Mouse (Mus musculus): ENCODE measurements around the gene Gorab. TPM values are rescaled to one million over a fixed set of nuclear protein-coding genes. Genes with fewer than 3 reads are reported as not detected.

Gorab gene
- total RNA-seq, 2 experiments from 2014 or later: 2.2 to 2.4 TPM

DNA sequence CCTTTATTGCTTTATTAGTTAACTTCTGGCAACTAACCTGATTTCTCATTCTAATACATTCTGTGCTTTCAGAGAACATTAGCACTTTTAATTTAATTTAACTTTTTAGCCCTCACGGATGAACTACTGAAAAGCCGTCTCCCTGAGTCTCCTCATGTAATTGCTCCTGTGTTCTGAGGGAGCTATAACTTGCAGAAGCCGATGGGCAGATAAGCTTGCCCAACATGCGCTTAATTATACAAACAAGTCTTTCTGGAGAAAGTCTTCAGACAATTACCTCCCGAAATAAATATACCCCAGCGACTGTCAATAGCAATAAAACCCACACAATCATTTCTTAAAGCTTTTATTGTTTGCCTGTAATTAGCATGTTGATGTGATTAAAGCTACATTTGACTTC is 45.7 kb downstream of the Gorab start:
- no peak for DNase-seq (ENCODE audit: low spot score)

DNA sequence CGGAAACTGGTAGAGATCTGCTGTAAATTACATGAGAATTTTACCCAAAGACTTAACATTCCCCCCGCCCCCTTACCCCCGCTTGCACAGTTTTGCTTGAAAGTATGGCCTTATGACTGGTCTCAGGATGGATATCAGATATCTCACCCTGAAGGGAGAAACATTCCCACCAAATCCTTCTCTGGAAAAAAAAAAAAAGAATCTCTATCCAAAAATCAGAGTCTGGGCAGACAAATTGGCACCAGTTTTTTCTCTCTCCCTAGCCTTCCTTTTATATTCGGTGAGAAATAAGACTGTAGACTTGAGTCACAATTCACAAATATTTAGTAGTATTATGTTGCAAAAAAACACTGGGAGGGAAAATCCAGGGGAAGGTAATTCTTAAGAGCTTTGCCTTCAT is 47.3 kb downstream of the Gorab start:
- DNase-seq (ENCODE audit: low spot score): no peak

- DNase-seq (ENCODE audit: low spot score): no peak
Observed at GRCm38 (mm10) chr1:163355626-163356156, 47.8 kb downstream of the Gorab start.

GRCm38 (mm10) chr1:163350988-163351387 is 52.5 kb downstream of the Gorab start:
- no peak for DNase-seq (ENCODE audit: low spot score)

DNA sequence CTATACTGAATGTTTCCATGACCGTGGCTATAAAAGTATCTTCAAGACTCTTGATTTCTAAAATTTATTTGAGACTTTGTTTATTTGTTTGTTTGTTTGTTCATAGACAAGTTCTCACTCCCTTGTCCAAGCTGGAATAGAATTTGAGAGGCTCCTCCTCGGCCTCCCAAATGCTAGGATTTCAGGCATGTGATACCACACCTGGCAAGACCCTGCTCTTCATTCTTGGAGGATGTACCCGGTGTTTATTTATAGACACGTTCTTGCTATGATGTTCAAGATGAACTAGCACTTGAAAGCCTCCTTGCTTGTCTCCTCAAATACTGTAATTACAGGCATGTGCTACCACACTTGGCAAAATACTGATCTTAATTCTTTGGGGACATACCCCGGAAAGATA is 57.9 kb downstream of the Gorab start:
- DNase-seq (ENCODE audit: low spot score): peak; percentile 52

- peak; percentile 9 for DNase-seq (ENCODE audit: low spot score)
Observed at GRCm38 (mm10) chr1:163344931-163345330, 58.5 kb downstream of the Gorab start.

- DNase-seq (ENCODE audit: low spot score): no peak
Observed at GRCm38 (mm10) chr1:163339219-163339561, 64.3 kb downstream of the Gorab start.

DNA sequence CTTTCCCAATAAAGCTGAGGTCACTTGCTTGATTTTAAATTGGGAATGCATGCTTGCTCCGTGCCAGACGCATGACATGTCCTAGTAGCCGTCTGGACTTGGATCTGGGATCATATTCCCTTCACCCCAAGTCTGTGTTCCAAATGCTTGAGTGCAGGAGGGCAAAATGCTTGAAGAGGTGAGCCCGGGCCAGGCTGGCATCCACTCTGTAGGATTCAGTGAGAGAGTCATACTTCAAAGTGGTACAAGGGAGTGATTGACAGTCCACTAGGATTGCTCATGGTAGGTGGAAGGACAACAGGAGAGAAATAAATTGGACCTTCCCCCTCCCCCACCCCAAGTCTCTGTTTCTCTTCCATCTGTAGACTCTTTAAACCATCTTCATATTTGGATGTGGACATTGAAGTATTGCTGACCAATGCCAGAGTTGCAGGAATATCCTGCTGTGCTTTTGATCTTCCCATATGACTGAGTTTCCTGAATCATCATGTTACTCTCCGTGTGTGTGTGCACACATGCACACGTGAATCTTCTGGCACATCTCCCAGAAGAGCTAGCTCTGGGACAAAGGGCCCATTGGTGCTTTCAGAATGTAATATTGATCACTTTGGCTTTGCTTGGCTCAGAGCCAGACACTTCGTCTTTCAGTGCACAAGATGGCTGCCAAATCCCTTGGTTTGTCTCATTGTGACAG is 64.8 kb downstream of the Gorab start:
- peak; percentile 78 for DNase-seq (ENCODE audit: low spot score)

- DNase-seq (ENCODE audit: low spot score): peak; percentile 48
Observed at GRCm38 (mm10) chr1:163337821-163338220, 65.6 kb downstream of the Gorab start.

Other genes with a start within 250 kb of the Gorab start
- gene Prrx1, start 90.0 kb downstream of the Gorab start, total RNA-seq (2021): 10 to 100 TPM; 43.6 to 51.3 TPM